Mouse (Mus musculus) large intestine, adult 2 months (tissue): Measurements from ENCODE around the gene Nuf2. TPM values are rescaled to one million over a fixed set of nuclear protein-coding genes. Genes with fewer than 3 reads are reported as not detected.
A peak's percentile ranks its signal among the peaks of the same experiment; 100 is the strongest.
"Not testable (repeated sequence)": the region's sequence is repeated elsewhere in the genome, so short reads cannot be mapped to it uniquely, and the experiment has no call there.

Source experiments
- DNase-seq: peaks from one replicate; pipeline ENCODE4 v3.0.0-alpha.2; 2012; ENCODE audit warnings: low read depth, low spot score
- WGBS: fragments of 180-500 bp; shearing (Covaris S2); methylation state at CpG from one replicate; pipeline ENCODE4 v1.1.7; 2018; 5-methylcytosine and 5-hydroxymethylcytosine counted together
- polyA plus RNA-seq: library from polyadenylated mRNA; depleted of rRNA; stranded (reverse); fragments of >200 nt; gene quantifications from 2 replicates; pipeline ENCODE4 v1.2.3, GENCODE M21; 2012; rRNA removed

The Nuf2 gene
- 3.5 and 3.8 TPM in 2 replicates for polyA plus RNA-seq

DNA sequence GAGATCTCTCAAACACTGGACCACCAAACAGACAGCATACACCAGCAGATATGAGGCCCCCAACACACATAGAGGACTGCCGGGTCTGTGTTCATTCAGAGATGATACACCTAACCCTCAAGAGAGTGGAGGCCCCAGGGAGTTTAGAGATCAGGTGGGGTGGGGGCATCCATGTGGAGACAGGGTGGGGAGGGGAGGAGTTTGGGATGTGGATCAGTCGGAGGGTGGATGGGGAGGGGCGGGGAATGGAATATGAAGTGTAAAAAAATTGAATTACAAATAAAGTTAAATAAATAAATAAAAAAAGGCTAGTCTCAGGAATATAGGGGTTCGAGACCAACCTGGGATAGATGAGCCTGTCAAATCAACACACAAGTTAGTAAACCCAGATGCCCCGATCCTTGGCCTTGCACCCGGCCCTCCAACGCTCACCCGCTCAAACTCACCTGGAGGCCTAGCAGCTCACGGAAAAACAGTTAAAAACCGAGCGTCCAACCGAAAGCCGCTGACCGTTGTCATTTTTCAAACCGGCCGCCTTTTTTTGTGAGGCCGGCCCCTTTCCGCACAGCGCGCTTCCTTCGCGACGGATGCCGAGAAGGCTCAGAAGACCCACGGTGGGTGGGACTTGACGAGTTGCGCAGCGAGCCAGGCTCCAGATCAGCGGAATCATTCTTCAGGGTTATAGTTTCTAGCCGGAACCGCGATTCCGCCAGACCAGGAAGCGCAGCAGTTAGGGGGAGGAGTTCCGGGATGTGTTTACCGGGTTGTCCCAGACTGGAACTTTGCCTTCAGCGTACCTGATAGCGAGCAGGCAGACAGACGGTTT is at the start of gene Nuf2:
TSS of gene Nuf2 (minus strand) at position 589 of the 826 bp plus-strand sequence.
- DNase-seq = peak; percentile 95
- WGBS = under 1% methylated on average over 39 of the region's 39 CpGs

DNA sequence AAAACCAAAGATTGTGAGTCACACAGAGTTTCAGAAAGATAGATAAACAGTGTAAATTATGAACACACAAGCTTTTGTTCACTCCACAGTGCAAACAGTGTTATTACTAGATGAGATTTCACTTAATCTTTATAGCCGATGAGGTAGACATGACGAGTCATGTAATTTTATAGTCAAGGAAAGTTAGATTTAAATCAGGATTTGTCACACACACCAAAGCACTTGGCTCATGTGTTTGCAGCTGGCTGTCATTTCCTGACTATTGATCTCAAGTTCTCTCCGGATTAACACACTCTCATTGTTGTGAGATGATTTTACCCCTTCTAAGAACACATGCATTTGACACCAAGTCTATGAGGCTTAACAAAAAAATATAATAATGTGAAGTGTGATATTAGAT is 48.3 kb upstream of the Nuf2 start:
- DNase-seq = no peak
- 38% methylated on average over 3 of the region's 3 CpGs for WGBS

DNA sequence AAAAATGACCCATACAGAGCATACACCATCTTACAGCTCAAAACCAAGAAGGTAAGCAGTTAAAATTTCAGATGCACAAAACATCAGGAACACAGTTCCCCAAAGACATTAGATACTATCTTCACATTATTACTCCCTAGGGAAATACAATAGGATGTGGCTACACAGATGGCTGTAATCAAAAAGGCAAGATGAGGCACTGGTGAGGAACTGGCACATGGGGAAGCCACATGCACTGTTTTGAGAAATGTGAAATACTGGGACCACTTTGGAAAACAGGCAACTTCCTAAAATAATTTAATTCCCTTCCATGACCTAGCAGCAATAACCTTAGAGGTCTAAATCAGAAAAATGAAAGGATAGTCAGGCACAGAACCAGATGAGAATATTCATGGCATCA is 42.9 kb upstream of the Nuf2 start:
- no peak for DNase-seq

DNA sequence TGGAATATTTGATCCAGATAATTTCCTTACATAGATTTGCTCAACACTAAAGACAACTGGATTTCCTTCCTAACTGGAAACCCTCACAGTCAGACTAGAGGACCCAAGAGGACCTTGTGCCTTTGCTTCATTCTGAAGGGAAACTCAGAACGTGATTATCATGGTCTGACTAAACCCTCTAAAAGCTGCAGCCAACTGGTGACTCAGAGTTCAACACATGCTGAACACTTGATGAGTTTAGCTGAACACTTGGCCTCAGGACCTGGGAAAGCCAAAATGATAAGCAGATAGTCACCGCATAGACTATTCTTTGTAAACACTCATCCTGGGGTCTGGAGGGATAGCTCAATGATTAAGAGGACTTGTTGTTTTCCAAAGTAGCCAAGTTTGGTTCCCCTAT is 24.4 kb upstream of the Nuf2 start:
- DNase-seq = no peak
- WGBS = 68% methylated on average over 2 of the region's 2 CpGs

DNA sequence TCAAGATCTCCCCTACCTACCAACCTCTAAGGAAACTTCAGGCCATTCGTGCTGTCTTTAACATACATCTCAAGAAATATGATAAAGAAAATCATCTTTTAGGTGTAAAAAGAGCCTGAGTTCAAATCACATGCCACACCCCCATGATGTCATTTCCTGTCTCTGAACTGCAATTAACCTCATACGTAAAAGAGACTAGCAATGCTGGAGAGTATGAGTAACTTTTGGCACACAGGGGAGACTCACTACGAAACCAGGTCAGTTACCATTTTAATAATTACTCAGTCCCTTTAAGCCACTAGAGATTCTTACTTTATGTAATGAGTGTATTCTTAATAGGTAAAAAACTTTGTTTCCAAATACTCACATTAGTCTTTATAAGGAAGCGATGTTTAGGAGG is 23.8 kb upstream of the Nuf2 start:
- WGBS = 72% methylated on average over 4 of the region's 4 CpGs
- DNase-seq = no peak

DNA sequence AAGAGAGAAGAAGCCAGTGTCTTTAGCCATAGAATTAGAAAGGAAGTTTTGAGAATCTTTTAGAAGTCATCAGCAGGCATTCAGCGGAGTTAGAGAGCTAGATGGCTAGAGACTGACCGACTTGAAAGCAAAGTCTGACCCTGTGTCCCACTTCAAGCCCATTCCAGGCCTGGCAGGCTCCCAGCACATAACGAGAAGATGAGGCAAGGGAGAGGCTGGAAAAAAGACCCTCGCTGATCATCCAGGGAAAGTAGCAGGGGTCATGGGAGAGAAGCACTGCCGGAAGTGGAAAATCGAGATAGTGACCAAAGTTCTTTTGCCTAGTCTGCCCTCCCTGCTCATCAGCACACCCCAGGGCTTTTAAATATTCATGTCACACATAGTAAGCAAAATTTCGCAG is 22.2 kb upstream of the Nuf2 start:
- 71% methylated on average over 7 of the region's 7 CpGs for WGBS
- DNase-seq = no peak

DNA sequence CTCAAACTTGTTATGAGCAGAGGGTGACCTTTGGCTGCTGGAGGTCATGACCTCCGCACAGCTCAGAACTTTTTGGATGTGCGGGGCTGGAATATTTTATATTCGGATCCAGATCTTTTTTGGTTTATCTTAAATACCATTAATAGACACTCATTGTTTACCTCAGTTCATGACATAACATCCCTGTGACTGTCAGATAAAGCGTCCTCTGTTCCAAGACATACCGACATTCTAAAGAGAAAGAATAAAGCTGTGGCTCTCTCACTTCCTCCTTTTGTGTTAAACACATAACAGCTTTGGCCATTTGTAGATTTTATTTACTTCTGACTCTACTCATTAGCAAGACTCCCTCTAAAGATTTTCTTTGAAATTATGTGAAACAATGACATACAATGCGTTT is 9.2 kb upstream of the Nuf2 start:
- 71% methylated on average over 6 of the region's 6 CpGs for WGBS

DNA sequence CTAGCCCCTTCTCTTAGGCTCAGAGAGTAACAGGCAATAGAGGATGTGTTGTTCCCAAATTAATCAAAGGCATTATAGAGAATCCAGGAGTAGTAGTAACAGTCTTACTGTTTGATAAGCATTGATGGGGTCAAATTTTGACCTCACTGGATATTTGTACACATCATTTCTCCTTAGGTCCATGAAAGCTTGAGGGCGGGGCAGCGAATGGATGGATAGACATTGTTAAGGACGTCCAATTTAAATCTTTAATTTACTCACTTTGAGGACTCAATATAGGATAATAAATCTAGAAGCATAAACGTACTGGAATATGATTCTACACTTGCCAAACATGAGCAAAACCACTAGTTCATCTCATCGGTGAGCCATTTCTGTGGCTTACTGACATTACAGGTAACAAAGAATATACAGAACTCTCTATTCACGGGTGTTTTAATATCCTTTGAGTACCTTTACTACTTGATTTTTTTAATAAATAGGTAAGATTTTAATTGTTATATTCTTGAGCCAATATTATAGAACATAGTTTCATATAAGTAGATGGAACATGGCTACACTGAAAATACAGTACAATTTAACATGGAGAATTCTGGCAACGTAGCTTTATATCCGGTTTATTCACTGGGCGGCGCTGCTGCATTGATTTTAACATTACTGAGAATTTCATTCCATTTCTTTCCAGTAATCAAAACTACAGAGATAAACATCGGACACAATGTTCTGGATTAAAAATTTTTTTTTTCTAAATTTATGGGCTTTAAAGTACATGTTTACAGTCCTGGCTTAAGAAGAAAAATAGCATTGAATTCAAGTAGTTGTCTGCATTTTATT is 655 bp upstream of the Nuf2 start:
- peak; percentile 38 for DNase-seq
- WGBS = 11% methylated on average over 11 of the region's 11 CpGs

More for the DNA sequence above, 9.2 kb upstream of the Nuf2 start:
- DNase-seq = no peak

DNA sequence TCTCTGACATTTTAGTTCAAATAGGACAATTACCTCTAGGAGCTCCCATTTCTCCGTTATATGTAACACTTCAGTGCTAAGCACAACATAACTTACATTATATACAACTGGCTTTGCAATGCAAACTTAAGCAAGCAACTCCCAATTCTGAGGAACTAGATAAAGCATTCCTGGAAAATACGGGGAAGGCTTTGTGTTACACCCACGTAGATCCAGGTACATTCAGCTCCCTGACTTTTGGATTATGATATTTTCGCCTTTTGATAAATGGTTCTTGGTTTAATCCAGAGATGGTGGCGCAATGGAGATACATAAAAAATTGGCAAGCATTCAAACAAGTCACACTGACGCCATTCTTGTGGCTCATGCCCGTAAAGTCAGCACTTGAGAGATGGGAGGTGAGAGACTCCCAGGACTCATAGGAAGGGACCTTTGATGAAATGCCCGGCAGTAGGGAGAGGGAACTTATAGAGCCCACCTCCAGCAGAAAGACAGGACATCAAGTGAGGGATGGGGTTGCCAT is 1.2 kb downstream of the Nuf2 start:
- DNase-seq = no peak
- 42% methylated on average over 8 of the region's 8 CpGs for WGBS

DNA sequence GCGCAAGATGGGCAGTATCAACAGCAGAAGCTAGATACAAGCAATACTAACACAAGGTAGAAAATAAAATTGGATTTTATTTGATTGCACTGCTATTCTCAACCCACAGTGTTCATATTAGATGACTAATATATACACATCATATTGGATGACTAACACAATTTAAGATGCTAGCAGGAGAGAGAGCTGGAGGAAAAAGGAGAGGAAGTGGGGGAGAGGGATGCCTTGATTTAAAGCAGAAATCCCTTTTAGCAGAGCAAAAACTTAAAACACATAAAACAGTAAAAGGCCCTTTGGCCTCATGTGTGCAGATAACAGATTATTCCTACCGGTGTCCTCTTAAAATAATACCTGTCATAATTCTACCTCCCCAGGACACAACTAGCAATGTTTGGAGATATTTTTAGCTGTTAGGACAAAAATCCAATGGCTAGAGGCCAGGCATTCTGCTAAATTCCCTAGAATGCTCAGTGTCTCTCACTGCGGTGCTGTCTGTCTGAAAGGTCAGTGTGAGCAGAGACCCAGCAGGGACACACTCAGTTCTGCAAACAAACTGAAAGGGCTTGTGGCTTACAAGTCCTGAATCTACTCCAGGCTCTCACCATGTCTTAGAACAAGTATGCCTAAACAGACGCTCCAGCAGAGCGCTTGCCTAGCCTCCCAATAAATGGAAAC is 5.1 kb downstream of the Nuf2 start:
- no peak for DNase-seq
- WGBS = 86% methylated on average over 5 of the region's 5 CpGs

DNA sequence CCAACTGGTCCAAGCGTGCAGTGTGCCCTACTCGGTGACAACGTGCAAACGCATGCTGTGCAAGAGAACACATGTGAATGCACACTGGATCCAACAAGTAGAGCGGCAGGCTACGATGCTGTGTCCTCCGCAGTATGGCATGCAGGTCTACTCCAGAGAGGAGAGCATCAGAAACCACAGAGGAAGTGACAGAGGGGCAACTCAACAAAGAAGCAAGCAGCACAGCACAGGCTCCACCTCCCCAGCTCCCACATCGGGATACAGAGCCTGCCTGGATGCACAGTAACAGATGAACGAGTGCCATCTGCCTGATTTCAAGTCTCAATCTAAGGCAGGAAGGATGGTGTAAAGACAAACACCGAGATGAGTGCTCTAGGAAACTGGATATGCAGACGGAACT is 11.9 kb downstream of the Nuf2 start:
- 90% methylated on average over 11 of the region's 11 CpGs for WGBS
- DNase-seq = no peak

DNA sequence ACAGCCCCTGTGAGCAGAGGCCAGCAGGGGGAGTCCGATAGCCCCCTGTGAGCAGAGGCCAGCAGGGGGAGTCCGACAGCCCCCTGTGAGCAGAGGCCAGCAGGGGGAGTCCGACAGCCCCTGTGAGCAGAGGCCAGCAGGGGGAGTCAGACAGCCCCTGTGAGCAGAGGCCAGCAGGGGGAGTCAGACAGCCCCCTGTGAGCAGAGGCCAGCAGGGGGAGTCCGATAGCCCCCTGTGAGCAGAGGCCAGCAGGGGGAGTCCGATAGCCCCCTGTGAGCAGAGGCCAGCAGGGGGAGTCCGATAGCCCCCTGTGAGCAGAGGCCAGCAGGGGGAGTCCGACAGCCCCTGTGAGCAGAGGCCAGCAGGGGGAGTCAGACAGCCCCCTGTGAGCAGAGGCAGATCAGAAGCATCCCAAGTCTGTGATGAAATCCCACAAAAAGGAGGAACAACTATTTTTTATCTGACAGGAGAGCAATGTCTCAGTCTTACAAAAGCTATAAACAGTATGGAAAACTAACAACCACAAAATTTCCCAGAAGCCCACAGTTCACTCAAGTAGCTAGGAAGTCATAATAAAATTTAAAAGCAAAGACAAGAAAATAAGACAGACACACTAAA is 13.3 kb downstream of the Nuf2 start:
- DNase-seq = not testable (repeated sequence)
- WGBS = 87% methylated on average over 7 of the region's 7 CpGs

DNA sequence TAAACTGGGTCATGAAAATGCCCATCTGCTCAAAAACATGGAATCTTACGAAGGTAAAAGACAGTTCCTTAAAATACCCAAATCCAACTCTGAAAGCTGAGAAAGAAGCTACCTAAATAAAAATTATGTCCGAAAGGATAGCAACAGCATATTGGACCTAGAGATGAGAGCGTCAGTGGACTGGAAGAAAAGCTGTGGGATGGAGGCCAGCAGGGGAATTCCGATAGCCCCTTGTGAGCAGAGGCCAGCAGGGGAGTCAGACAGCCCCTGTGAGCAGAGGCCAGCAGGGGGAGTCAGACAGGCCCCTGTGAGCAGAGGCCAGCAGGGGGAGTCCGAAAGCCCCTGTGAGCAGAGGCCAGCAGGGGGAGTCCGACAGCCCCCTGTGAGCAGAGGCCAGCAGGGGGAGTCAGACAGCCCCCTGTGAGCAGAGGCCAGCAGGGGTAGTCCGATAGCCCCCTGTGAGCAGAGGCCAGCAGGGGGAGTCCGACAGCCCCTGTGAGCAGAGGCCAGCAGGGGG is 13.8 kb downstream of the Nuf2 start:
- DNase-seq = no peak
- WGBS = 91% methylated on average over 8 of the region's 8 CpGs

DNA sequence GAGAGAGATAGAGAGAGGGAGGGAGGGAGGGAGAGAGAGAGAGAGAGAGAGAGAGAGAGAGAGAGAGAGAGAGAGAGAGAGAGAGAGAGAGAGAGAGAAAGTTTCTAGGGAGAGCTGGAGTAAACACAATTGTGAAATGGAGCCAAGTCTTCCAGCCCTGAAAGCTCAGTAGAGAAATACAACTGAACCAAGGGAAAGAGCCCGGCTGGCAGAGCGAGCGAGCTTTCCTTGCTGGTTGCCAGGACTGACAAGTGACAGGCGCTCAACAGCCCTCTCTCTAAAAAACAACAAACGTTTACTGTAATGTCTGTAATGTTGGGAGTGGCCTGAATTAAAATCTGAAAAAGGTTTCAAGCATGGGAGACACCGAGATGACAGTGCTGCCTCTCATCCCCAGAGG is 24.9 kb downstream of the Nuf2 start:
- 79% methylated on average over 6 of the region's 6 CpGs for WGBS
- DNase-seq = no peak

DNA sequence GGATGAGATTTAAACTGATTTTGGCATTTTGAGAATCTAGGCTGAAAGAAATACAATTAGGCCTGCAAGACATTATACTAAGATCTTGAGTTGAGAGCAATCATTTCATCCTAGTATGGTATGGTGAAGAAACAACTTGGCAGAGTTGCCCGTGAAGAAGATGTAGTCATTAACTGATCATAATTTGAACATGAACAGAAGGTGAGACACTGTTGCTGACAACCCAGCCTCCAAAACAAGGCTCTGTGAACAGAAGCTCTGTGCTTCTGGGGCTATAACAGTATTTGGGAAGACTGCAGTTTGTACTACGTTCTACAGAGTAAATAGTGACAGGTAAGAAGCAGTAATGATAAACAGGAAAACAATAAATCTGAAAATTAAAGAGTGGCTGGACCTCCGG is 28.4 kb downstream of the Nuf2 start:
- WGBS = 92% methylated on average over 3 of the region's 3 CpGs
- no peak for DNase-seq

DNA sequence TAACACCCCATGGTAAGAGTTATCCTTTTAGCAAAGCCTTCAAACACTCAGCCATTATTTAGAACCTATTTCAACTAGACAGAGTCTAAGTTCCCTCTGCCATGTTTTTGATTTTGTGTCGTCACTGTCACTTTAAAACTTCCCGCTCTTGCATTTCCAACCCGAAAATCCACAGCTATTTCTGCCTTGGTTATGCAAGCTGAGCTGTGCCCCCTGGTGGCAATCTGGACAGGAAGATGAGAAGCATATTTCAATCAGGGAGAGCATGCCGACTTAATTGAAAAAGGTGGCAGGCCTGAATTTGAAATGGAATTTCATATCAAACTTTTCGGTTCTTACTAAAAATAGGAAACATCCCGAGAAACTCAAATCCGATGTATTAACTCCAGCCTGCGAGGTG is 35.6 kb downstream of the Nuf2 start:
- DNase-seq = no peak
- WGBS = 66% methylated on average over 8 of the region's 8 CpGs

DNA sequence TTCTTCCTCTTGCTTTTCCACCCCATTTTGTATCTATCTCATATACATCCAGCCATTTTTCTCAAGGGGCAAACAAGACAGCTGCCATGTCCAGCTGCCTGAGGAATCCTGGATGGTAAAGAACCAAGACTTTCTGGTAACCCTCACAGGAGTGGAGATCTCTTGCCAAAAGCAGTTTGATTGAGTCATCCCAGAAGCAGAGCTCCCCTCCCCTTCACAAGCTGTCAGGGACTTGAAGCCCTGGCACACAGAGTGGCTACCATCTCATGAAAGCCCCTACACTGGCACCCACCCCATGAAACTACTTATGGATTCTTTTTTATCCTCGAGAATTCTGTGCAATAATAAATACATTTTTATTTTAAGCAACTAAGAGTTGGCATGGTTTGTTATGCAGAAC is 39.7 kb downstream of the Nuf2 start:
- WGBS = 73% methylated on average over 1 of the region's 1 CpGs

DNA sequence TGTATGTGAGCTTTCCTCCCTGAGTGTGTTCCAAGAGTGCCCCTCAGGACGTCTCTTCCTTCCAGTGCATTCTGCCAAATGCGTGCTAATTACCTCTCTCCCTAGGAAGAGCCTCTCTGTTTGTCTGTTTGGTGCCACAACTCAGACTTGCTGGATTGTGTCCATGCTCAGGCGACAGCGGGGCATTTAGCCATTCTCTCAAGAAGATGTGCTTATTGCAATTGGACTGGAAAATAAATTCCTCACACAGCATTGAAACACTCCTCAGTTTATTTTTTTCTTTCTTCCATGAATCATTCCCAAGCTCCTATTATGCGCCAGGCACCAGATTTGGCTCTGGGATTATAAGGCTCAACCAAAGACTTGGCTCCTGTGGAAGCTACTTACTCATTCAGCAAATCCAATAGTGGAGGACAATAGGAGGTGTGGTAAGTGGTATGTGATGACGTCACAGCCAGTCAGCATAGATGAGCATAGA is 45.8 kb downstream of the Nuf2 start:
- DNase-seq = no peak
- 58% methylated on average over 6 of the region's 6 CpGs for WGBS

More for the DNA sequence above, 39.7 kb downstream of the Nuf2 start:
- no peak for DNase-seq

DNA sequence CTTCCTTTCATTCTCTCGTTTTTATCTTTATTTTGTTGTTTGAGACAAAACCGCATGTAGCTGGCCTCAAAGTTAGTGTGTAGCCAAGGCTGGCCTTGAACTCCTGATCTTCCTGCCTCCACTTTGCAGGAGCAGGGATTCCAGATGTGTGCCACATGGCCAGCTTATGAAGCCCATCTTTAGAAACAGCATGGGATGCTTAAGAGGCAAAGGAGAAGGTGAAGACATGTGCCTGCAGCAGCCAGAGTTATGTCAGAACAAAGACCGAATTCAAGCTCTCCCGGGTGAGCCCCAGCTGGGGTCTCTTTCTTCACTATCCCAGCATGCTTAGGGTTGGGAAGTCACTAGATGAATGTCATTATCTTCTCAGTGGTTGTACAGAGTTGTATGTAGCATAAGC is 46.7 kb downstream of the Nuf2 start:
- DNase-seq = no peak
- WGBS = 75% methylated on average over 4 of the region's 4 CpGs
